Mouse (Mus musculus): ENCODE measurements at regions not wholly inside any gene's neighbourhood (a gene's known extent, or its start where the extent isn't known, plus 50 kb on each side); places are given as distances from the start of the nearest gene placed in this dataset.

DNA sequence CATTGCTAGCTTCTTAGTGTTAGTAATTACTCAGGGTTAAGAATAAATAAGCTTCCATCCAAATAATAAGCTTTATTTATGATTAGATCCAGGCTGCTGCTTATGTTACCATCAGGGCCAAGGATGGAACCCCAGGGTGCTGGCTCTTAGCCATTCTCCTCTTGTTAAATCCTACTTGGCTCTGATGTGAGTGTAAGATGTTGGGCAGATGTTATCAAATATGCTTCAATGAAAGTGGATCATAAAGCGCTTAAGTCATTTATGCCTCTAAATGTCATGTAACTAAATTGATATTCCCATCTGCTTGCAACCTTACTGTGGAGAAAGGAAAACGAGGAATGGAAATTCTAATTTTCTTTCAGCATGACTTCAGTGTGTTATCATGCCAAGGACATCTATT lies 426.4 kb upstream of the Lrrc4c start:
- peak; percentile 22 to 74 for DNase-seq (ENCODE audit: low spot score in 2 of 2)
- intact Hi-C loops (cut with DNase I) = no loop called here

DNA sequence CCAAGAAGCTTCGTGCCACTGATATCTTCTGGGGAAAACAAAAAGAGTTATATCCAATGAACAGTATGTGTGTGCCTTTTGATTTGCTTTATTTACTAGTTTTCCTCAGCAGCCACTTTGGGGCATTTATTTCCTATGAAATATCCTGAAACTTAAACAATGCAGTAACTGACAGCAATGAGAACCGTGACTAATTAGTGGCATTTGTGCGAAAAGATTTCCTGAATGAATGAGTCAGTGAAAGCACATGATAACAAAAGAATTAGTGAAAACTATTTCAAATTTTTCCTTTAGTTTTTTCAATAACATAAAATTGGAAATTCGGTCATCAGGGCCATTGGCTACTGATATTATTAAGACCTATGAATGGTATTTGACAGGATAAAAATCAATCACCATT lies 412.9 kb upstream of the Lrrc4c start:
- no peak for DNase-seq (ENCODE audit: low spot score in 2 of 2)
- intact Hi-C loops (cut with DNase I) = no loop called here

DNA sequence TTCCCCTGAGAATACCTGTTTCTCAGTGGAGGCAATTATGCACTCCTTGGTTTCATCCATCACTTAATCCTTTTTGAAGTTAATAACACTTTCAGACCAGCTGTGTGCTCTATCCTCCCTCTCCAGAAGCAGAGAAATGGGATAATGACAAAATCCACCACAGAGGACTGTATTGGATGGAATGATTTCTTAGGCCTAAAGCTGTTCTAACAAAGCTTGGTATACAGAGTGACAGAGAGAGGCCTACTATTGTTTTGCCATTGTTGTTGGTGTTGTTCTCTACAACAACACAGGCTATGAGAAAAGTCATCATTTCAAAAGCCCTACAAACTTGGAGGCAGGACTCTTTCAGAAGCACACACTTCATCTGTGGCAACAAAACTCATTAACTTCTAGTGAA lies 408.2 kb upstream of the Lrrc4c start:
- no peak for DNase-seq (ENCODE audit: low spot score in 2 of 2)

DNA sequence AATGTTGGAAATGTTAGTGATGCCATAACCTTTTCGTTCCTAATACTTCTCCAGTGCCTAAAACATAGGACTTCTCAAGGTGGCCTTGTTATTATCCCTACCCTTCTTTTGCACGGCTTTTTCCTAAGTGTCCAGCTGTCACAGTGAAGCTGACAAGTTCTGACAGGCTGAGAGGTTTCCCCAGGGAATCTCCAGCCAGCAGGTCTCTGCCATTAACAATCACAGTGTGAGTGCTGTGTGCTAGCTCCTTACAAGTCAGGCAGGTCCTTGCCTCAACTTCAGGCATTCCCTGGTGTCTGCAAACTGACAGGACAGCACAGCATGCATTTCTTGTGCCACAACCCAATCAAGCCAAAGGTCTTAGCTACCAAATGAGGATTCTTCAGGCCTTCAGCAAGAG lies 407.8 kb upstream of the Lrrc4c start:
- intact Hi-C loops (cut with DNase I) = no loop called here

More for the DNA sequence above, 408.2 kb upstream of the Lrrc4c start:
- intact Hi-C loops (cut with DNase I) = no loop called here

More for the DNA sequence above, 407.8 kb upstream of the Lrrc4c start:
- no peak for DNase-seq (ENCODE audit: low spot score in 2 of 2)
